8 mouse cellular contexts compared by ENCODE assay signal in the genomic region with DNA sequence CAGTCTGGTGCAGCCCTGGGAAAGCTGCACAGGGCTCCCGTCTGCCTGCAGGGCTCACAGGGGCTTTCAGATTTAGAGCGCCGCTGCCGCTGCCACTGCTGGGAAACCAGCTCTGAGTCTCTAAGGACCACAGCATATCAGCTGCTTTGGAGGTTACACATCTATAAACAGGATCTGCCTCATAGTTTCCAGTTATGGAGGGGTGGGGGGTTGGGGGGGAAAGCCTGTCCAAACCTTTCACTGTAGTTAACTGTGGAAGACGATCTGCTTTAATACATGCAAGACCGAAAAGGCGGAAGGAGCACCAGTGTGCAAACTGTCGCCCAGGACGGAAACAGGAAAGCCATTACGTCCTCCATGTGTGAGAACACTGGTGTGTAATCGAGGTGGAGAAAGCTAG. TPM values are rescaled to one million over a fixed set of nuclear protein-coding genes. Genes with fewer than 3 reads are reported as not detected.
DNase-seq lines count a peak whose midpoint lies in the region; ATAC-seq and TF ChIP-seq lines count a peak whose summit lies in the region.

No protein-coding gene starts in this region.

- no peaks in the 10 kb centered on the region for H3K4me1 ChIP-seq in forebrain, postnatal 0 days (ENCODE audit: insufficient read depth)
- no peaks in the 10 kb centered on the region for H3K4me1 ChIP-seq in forebrain, embryonic 12.5 days
- peaks cover 4% of the 10 kb centered on the region; the same call in 1 of the 2 replicates for H3K4me1 ChIP-seq in intestine, embryonic 16.5 days (ENCODE audit: control insufficient read depth, insufficient read depth, low read length)
- 0 out of 2 replicates have a peak, but pooled peaks cover 2% of the 10 kb centered on the region for H3K4me1 ChIP-seq in lung, embryonic 16.5 days (replicated peaks; ENCODE audit: control insufficient read depth, insufficient read depth, low read length)
- no peaks in the 10 kb centered on the region for H3K4me1 ChIP-seq in midbrain, embryonic 16.5 days (ENCODE audit: control insufficient read depth, insufficient read depth, low read length)

- peak; percentile 10 for DNase-seq in forebrain, postnatal 0 days
- DNase-seq in gastrocnemius, postnatal 14 days: peak; percentile 36
- DNase-seq in c-Kit-positive CD71-positive TER-119-positive erythroid progenitor cells, embryonic 14.5 days (ENCODE audit: low spot score): no peak
- DNase-seq in cerebellum, adult 11-12 months: no peak

- H3K27ac ChIP-seq in forebrain, postnatal 0 days (ENCODE audit: low read depth, low read length): no peak overlapping the region
- no peak overlapping the region for H3K27ac ChIP-seq in forebrain, embryonic 12.5 days
- H3K27ac ChIP-seq in intestine, embryonic 16.5 days (ENCODE audit: low read length): peak overlapping the region; percentile 49
- peak overlapping the region; percentile 47 for H3K27ac ChIP-seq in lung, embryonic 16.5 days (ENCODE audit: low read length)
- H3K27ac ChIP-seq in midbrain, embryonic 16.5 days (ENCODE audit: low read length): no peak overlapping the region

- no peak for ATAC-seq in forebrain, postnatal 0 days
- ATAC-seq in forebrain, embryonic 12.5 days (ENCODE audit: low FRiP score): no peak
- no peak for ATAC-seq in intestine, embryonic 16.5 days
- no peak for ATAC-seq in lung, embryonic 16.5 days (ENCODE audit: low read depth)
- ATAC-seq in midbrain, embryonic 16.5 days: no peak

- H3K9ac ChIP-seq in forebrain, postnatal 0 days: no peak overlapping the region
- no peak overlapping the region for H3K9ac ChIP-seq in forebrain, embryonic 12.5 days
- no peak overlapping the region; the same call in 1 of the 2 replicates for H3K9ac ChIP-seq in intestine, embryonic 16.5 days (ENCODE audit: low read depth, low read length)
- H3K9ac ChIP-seq in lung, embryonic 16.5 days (ENCODE audit: low read length): peak overlapping the region; percentile 32; the same call in 1 of the 2 replicates
- H3K9ac ChIP-seq in midbrain, embryonic 16.5 days (ENCODE audit: low read depth, low read length): no peak overlapping the region

- no peak overlapping the region for H3K4me2 ChIP-seq in forebrain, postnatal 0 days (ENCODE audit: low read depth)
- no peak overlapping the region for H3K4me2 ChIP-seq in forebrain, embryonic 12.5 days
- peak overlapping the region; percentile 19; the same call in 1 of the 2 replicates for H3K4me2 ChIP-seq in intestine, embryonic 16.5 days (ENCODE audit: low read depth, low read length)
- H3K4me2 ChIP-seq in lung, embryonic 16.5 days (ENCODE audit: low read depth, low read length): peak overlapping the region; percentile 30
- H3K4me2 ChIP-seq in midbrain, embryonic 16.5 days (ENCODE audit: low read length): no peak overlapping the region

- H3K36me3 ChIP-seq in forebrain, postnatal 0 days (ENCODE audit: insufficient read depth): no peaks in the 10 kb centered on the region
- H3K36me3 ChIP-seq in forebrain, embryonic 12.5 days (replicated peaks): no peaks in the 10 kb centered on the region
- H3K36me3 ChIP-seq in intestine, embryonic 16.5 days (ENCODE audit: control insufficient read depth, insufficient read depth, low read length): no peaks in the 10 kb centered on the region
- no peaks in the 10 kb centered on the region for H3K36me3 ChIP-seq in lung, embryonic 16.5 days (ENCODE audit: control insufficient read depth, insufficient read depth, low read length)
- no peaks in the 10 kb centered on the region for H3K36me3 ChIP-seq in midbrain, embryonic 16.5 days (ENCODE audit: control insufficient read depth, insufficient read depth, low read length)

- H3K27me3 ChIP-seq in forebrain, postnatal 0 days (ENCODE audit: insufficient read depth, low read length): no peaks in the 10 kb centered on the region
- H3K27me3 ChIP-seq in forebrain, embryonic 12.5 days: no peaks in the 10 kb centered on the region
- no peaks in the 10 kb centered on the region for H3K27me3 ChIP-seq in intestine, embryonic 16.5 days (replicated peaks; ENCODE audit: control insufficient read depth, insufficient read depth, low read length)
- H3K27me3 ChIP-seq in lung, embryonic 16.5 days (ENCODE audit: control insufficient read depth, insufficient read depth, low read depth, low read length): no peaks in the 10 kb centered on the region
- no peaks in the 10 kb centered on the region for H3K27me3 ChIP-seq in midbrain, embryonic 16.5 days (ENCODE audit: control insufficient read depth, insufficient read depth, low read depth, low read length)

- WGBS in forebrain, postnatal 0 days: 61% methylated on average over 11 of the region's 11 CpGs
- 75% methylated on average over 11 of the region's 11 CpGs for WGBS in forebrain, embryonic 12.5 days
- 46% methylated on average over 11 of the region's 11 CpGs for WGBS in intestine, embryonic 16.5 days
- 40% methylated on average over 11 of the region's 11 CpGs for WGBS in lung, embryonic 16.5 days
- 66% methylated on average over 11 of the region's 11 CpGs for WGBS in midbrain, embryonic 16.5 days

- no peaks in the 10 kb centered on the region for H3K9me3 ChIP-seq in forebrain, postnatal 0 days (ENCODE audit: low read length)
- no peaks in the 10 kb centered on the region for H3K9me3 ChIP-seq in forebrain, embryonic 12.5 days
- no peaks in the 10 kb centered on the region for H3K9me3 ChIP-seq in intestine, embryonic 16.5 days (ENCODE audit: control insufficient read depth, low read length)
- no peaks in the 10 kb centered on the region for H3K9me3 ChIP-seq in lung, embryonic 16.5 days (ENCODE audit: control insufficient read depth, low read length)
- no peaks in the 10 kb centered on the region for H3K9me3 ChIP-seq in midbrain, embryonic 16.5 days (replicated peaks; ENCODE audit: control insufficient read depth, low read length, poor library complexity, severe bottlenecking)

- intact Hi-C loops in gastrocnemius, postnatal 14 days (cut with DNase I; ENCODE audit: low total_unique reads): no loop called here

- H3K4me3 ChIP-seq in forebrain, postnatal 0 days (ENCODE audit: low read depth, low read length): no peak overlapping the region
- H3K4me3 ChIP-seq in forebrain, embryonic 12.5 days (replicated peaks): no peak overlapping the region
- no peak overlapping the region for H3K4me3 ChIP-seq in intestine, embryonic 16.5 days (ENCODE audit: low read length)
- peak overlapping the region; percentile 12; the same call in 1 of the 2 replicates for H3K4me3 ChIP-seq in lung, embryonic 16.5 days (ENCODE audit: low read length)
- no peak overlapping the region for H3K4me3 ChIP-seq in midbrain, embryonic 16.5 days (ENCODE audit: low read depth, low read length)

- no peak for TF ChIP-seq CTCF in forebrain, postnatal 0 days (IDR thresholded peaks at IDR 0.05; ENCODE audit: low read depth)

RNA-seq across cellular contexts. Expression of a gene that starts 40.3 kb away (rescaled TPM):
- total RNA-seq in forebrain, postnatal 0 days (2014; rRNA removed): 1.3 and 1.8 TPM in 2 replicates
- polyA plus RNA-seq in forebrain, postnatal 0 days (2015; fragmentation: Nextera tagmentation; extraction: Ambion mirVana): 1.7 and 1.8 TPM in 2 replicates
- 5.4 and 6.6 TPM in 2 replicates for polyA plus RNA-seq in forebrain, embryonic 12.5 days (2016; fragmentation: Nextera tagmentation; extraction: Ambion mirVana)
- total RNA-seq in gastrocnemius, postnatal 14 days (2021): 10 to 100 TPM; 44.5 to 46.5 TPM
- polyA plus RNA-seq in intestine, embryonic 16.5 days (2015; fragmentation: Nextera tagmentation; extraction: Ambion mirVana): 30.4 and 31.9 TPM in 2 replicates
- polyA plus RNA-seq in lung, embryonic 16.5 days (2015; fragmentation: Nextera tagmentation; extraction: Ambion mirVana): 28.0 and 32.6 TPM in 2 replicates
- 2.2 TPM in 2 replicates for polyA plus RNA-seq in midbrain, embryonic 16.5 days (2015; fragmentation: Nextera tagmentation; extraction: Ambion mirVana)

Comparison
In these comparisons a context has a peak if more than half of its experiments do, and no peak if none do; other contexts are left out.
1. DNase-seq: peak in forebrain, postnatal 0 days (single experiment) and gastrocnemius, postnatal 14 days (single experiment); none in c-Kit-positive CD71-positive TER-119-positive erythroid progenitor cells, embryonic 14.5 days (single experiment) and cerebellum, adult 11-12 months (single experiment).
2. H3K27ac ChIP-seq: peak in intestine, embryonic 16.5 days (single experiment) and lung, embryonic 16.5 days (single experiment); none in forebrain, postnatal 0 days (single experiment), forebrain, embryonic 12.5 days (single experiment) and midbrain, embryonic 16.5 days (single experiment).
3. H3K4me2 ChIP-seq: peak in intestine, embryonic 16.5 days (single experiment) and lung, embryonic 16.5 days (single experiment); none in forebrain, postnatal 0 days (single experiment), forebrain, embryonic 12.5 days (single experiment) and midbrain, embryonic 16.5 days (single experiment).